Mouse (Mus musculus) v-Abl transformed pro-B cells (cell line): ENCODE measurements around the gene Col5a2.

Source experiments
- in situ Hi-C, 2 experiments: fragments of 400-800 bp; cut with MboI; formaldehyde crosslinking; loops; one replicate each; pipeline ENCODE4 v1.15.1; 2025; ENCODE audit not compliant: unreplicated experiment in 2 of 2

Col5a2 gene

DNA sequence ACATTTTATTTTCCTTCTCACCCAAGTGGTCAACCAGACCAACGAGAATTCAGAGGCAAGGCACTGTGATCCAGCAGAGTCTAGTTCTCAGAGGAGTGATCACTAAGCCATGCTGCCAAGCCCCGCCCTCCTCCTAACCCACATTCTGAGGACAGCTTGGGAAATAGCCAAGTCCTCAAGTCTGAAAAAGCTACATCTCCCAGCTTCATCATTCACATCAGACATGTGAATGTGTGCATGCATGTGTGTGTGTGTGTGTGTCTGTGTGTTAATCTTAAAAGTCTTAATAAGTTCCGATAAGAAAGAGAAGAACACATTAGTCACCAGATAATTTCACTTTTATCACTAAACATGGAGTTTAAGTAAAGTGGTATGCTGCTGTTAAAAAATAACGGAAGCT, 72.6 kb downstream of the Col5a2 start:
- in situ Hi-C loops = loop anchor here (5.0 to 25.0 kb wide), 3 partner anchors 197 to 582 kb away; no protein-coding TSS in a partner anchor

GRCm38 (mm10) chr1:45429145-45429544, 73.9 kb downstream of the Col5a2 start:
- in situ Hi-C loops = loop anchor here in 1 of 2 experiments (25.0 kb wide), 1 partner anchor 583 kb away; no protein-coding TSS in a partner anchor

GRCm38 (mm10) chr1:45423915-45424314, 79.2 kb downstream of the Col5a2 start:
- in situ Hi-C loops = no loop called here

GRCm38 (mm10) chr1:45420554-45420953, 82.5 kb downstream of the Col5a2 start:
- in situ Hi-C loops = no loop called here

DNA sequence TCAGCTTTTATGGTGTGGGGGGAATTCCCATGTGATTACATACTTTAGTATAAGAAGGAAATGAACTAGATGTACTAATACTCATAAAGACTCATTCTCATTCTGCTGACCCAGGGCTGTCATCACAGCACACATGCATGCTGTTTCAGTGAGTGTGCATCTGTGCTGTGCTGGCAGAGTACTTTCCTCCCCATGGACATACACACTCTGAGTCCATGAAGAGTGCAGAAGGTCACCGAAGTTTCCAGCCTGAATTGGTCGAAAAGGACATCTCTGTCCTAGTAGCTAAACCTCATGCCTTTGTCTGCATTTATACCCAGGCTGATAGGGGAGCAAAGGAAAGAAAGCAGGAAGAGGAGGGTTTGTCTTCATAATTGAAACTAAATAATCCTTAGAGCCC, 83.2 kb downstream of the Col5a2 start:
- in situ Hi-C loops = no loop called here

DNA sequence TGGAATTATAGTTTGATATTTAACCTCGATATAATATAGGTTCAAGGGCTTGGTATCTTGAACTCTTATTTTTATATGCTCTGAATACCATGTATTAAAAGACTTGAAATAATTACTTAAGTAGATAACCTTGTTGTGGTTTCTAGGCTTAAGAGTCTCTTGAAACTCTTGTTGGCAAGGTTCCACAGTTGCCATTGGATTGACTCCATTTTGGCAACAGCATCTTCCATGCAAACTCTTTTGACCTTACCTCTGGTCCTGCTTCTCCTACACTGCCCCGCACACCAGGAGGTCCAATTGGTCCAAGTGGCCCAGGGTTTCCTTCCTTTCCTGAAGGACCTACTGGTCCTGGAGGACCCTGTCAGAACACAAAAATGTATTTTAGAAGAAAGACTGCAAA, 121.2 kb downstream of the Col5a2 start:
- in situ Hi-C loops = no loop called here

DNA sequence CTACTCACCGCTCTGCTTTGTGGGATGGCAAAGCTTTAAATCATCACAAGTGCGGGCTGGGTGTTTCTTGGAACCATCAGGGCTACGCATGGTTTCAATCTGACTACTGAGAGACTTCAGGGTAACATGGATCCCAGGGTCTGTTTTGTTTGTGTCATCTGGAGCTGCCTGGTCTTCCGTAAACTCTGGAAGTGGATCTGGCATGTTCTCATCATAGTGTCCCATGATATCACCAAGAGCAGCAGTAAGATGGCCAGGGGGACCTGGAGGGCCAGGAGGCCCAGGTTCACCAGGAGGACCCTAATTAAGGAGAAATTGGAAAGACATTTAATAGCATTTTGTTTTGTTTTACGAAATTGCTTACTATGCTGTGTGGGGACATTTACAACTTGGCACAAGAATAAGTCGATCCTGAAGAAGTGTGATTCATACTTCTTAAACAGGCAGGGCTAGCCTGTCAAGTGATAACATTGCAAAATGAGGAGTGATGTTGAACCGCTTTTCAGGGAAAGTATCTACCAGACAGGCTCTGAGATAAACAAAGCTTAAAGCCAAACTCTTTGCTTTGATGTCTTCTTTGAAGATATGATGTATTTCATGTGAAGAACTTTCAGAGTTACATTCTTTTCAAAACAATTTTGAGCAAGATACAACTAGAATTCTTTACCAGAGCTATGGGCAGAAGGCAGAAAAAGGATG, 122.9 kb downstream of the Col5a2 start:
- in situ Hi-C loops = no loop called here

GRCm38 (mm10) chr1:45365427-45365826, 137.7 kb downstream of the Col5a2 start:
- in situ Hi-C loops = no loop called here

GRCm38 (mm10) chr1:45363274-45363673, 139.8 kb downstream of the Col5a2 start:
- in situ Hi-C loops = no loop called here

- in situ Hi-C loops = no loop called here
These were observed 143.4 kb downstream of the Col5a2 start for GRCm38 (mm10) chr1:45359673-45360072.

- in situ Hi-C loops = no loop called here
These were observed 143.9 kb downstream of the Col5a2 start for GRCm38 (mm10) chr1:45359147-45359546.

DNA sequence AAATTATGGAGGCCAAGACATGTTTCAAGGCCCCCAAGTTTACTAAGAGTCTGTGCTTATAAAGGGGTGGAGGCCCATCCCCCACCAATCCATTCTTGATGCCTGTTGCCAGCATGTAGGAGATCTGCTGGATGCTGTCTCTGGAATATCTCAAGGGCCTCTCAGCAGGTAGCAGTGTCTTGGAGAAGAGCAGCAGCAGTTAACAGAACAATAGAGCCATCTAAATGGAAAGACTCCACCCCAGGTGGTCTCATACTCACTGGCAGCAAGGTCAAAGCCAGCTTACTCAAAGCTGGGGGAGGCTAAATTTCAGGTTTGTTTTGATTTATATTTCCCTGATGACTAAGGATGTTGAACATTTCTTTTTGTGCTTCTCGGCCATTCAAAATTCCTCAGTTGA, 145.1 kb downstream of the Col5a2 start:
- in situ Hi-C loops = no loop called here

GRCm38 (mm10) chr1:45355944-45356343, 147.1 kb downstream of the Col5a2 start:
- in situ Hi-C loops = no loop called here

DNA sequence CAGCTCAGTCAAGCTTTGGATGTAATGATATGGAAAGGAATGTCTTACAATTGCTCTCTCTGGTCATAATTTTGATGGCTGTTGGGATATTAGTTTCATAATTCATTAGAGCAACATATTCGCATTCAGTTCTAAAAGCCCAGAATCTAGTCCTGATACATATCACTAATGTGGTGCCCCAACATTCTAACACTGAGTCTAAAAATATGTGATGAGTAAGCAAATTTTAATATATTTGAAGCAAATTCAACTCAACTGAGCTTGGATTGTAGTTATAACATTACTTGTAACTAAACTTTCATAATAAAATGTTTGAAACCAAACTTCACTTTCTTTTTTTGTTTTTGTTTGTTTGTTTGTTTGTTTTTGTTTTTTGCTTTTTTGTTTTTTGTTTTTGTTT, 173.9 kb downstream of the Col5a2 start:
- in situ Hi-C loops = no loop called here
